In genomic region chr5:90890519-90891463, GRCm38 (mm10) we compare ENCODE assay signal across 9 mouse cellular contexts. TPM values are rescaled to one million over a fixed set of nuclear protein-coding genes. Genes with fewer than 3 reads are reported as not detected.
DNase-seq lines count a peak whose midpoint lies in the region; ATAC-seq lines count a peak whose summit lies in the region.
"Had no signal": no experiment of that assay in that cellular context is flagged by ENCODE, and none has a peak within 500 bp of the region (broad histone marks: within the 10 kb centered on the region; RNA-seq: fewer than 3 reads in every experiment).

Gene Cxcl1 (plus strand): TSS chr5:90891241.

- H3K4me2 ChIP-seq in stomach, embryonic 14.5 days (replicated peaks; ENCODE audit: low read depth, low read length) = peak within 1 kb of the TSS; percentile 87

- H3K9me3 ChIP-seq in forebrain, embryonic 10.5 days = no peaks in the 10 kb centered on the region
- H3K9me3 ChIP-seq in megakaryocyte, embryonic 14.5 days = no peaks in the 10 kb centered on the region
- no peaks in the 10 kb centered on the region for H3K9me3 ChIP-seq in stomach, embryonic 14.5 days (ENCODE audit: control insufficient read depth, low read depth, low read length)

- H3K9ac ChIP-seq in stomach, embryonic 14.5 days (replicated peaks; ENCODE audit: low read depth, low read length) = peak within 1 kb of the TSS; percentile 40

- H3K36me3 ChIP-seq in forebrain, embryonic 10.5 days (replicated peaks) = no peaks in the 10 kb centered on the region
- no peaks in the 10 kb centered on the region for H3K36me3 ChIP-seq in megakaryocyte, embryonic 14.5 days (replicated peaks; ENCODE audit: low read length)
- H3K36me3 ChIP-seq in stomach, embryonic 14.5 days (ENCODE audit: control insufficient read depth, insufficient read depth, low read length) = no peaks in the 10 kb centered on the region

- peaks cover 20% of the 10 kb centered on the region for H3K27me3 ChIP-seq in forebrain, embryonic 10.5 days (ENCODE audit: poor library complexity, severe bottlenecking)
- H3K27me3 ChIP-seq in megakaryocyte, embryonic 14.5 days (replicated peaks) = peaks cover 29% of the 10 kb centered on the region
- H3K27me3 ChIP-seq in stomach, embryonic 14.5 days (ENCODE audit: control insufficient read depth, insufficient read depth, low read length) = no peaks in the 10 kb centered on the region

- peak; percentile 33 for DNase-seq in left cerebral cortex, postnatal 4 days
- no peak for DNase-seq in left cerebral cortex, adult 8-10 months (ENCODE audit: low spot score in 2 of 2)
- DNase-seq in forebrain, embryonic 10.5 days (ENCODE audit: extremely low spot score, low spot score) = peak; percentile 43
- DNase-seq in heart, postnatal 10 days = peak; percentile 70 to 74
- DNase-seq in kidney, postnatal 36 days = peak; percentile 61 to 76
- no peak for DNase-seq in left cerebral cortex, adult 9 months (ENCODE audit: low spot score in 2 of 2)

- peak within 1 kb of the TSS; percentile 76 for H3K27ac ChIP-seq in forebrain, embryonic 10.5 days
- H3K27ac ChIP-seq in stomach, embryonic 14.5 days (ENCODE audit: low read length) = no peak within 1 kb of the TSS

- peak within 1 kb of the TSS; percentile 62 for H3K4me3 ChIP-seq in forebrain, embryonic 10.5 days
- H3K4me3 ChIP-seq in megakaryocyte, embryonic 14.5 days (replicated peaks) = peak within 1 kb of the TSS; percentile 88
- H3K4me3 ChIP-seq in stomach, embryonic 14.5 days (ENCODE audit: low read depth, low read length) = peak within 1 kb of the TSS; percentile 40

- intact Hi-C loops in left cerebral cortex, postnatal 4 days (cut with DNase I) = no loop called here
- intact Hi-C loops in heart, postnatal 10 days (cut with DNase I) = no loop called here

- peak; percentile 83 for ATAC-seq in stomach, embryonic 14.5 days (ENCODE audit: insufficient number of reproducible peaks, insufficient read depth, low FRiP score, low read depth)

- WGBS in forebrain, embryonic 10.5 days = 6% methylated on average over 30 of the region's 30 CpGs
- WGBS in stomach, embryonic 14.5 days = 9% methylated on average over 30 of the region's 30 CpGs

- peaks cover 13% of the 10 kb centered on the region for H3K4me1 ChIP-seq in forebrain, embryonic 10.5 days
- peaks cover 22% of the 10 kb centered on the region for H3K4me1 ChIP-seq in megakaryocyte, embryonic 14.5 days
- no peaks in the 10 kb centered on the region for H3K4me1 ChIP-seq in stomach, embryonic 14.5 days (ENCODE audit: control insufficient read depth, insufficient read depth, low read length)

RNA-seq across cellular contexts. Expression of gene Cxcl1, which starts in this region (rescaled TPM):
- total RNA-seq in left cerebral cortex, postnatal 4 days (2021) = under 1 TPM; 0.50 to 0.68 TPM
- total RNA-seq in left cerebral cortex, adult 8-10 months (2022) = under 1 TPM in 1 of 4 experiments, not detected in 3; 0.46 TPM
- not detected in 2 replicates for polyA plus RNA-seq in forebrain, embryonic 10.5 days (2016; fragmentation: Nextera tagmentation; extraction: Ambion mirVana)
- total RNA-seq in heart, postnatal 10 days (2021) = under 1 TPM; 0.69 to 0.74 TPM
- 0.48 and 1.9 TPM in 2 replicates for polyA plus RNA-seq in megakaryocyte, embryonic 14.5 days (2012; ENCODE audit: insufficient read depth, low replicate concordance)
- 0.83 and 1.2 TPM in 2 replicates for polyA plus RNA-seq in stomach, embryonic 14.5 days (2014; fragmentation: Nextera tagmentation; extraction: Ambion mirVana)
- total RNA-seq: MEL had no signal

Comparison
In these comparisons a context has a peak if more than half of its experiments do, and no peak if none do; other contexts are left out.
1. Peak in DNase-seq in left cerebral cortex, postnatal 4 days; RNA of the gene not detected or under 1 TPM.
2. Peak in DNase-seq, H3K4me3 ChIP-seq and H3K27ac ChIP-seq in forebrain, embryonic 10.5 days; RNA of the gene not detected or under 1 TPM.
3. Peak in DNase-seq in heart, postnatal 10 days; RNA of the gene not detected or under 1 TPM.
4. DNase-seq: peak in kidney, postnatal 36 days (2 of 2); none in left cerebral cortex, adult 8-10 months (0 of 2) and left cerebral cortex, adult 9 months (0 of 2).
5. Peak in every context shown above with its lines, with median percentiles within 50 percentile points of each other: H3K4me3 ChIP-seq.